Mouse (Mus musculus) lung, postnatal 36 days (tissue): ENCODE measurements around the gene Gm9944.

Experiments
- DNase-seq: peaks from one replicate; pipeline ENCODE4 v3.0.0; 2022; ENCODE audit warnings: mixed read lengths

Gm9944 gene

GRCm38 (mm10) chr4:144453217-144453616 lies at the start of gene Gm9944:
Gm9944 (minus strand) TSS chr4:144453317.
- no peak for DNase-seq

- no peak for DNase-seq
Observed at GRCm38 (mm10) chr4:144493331-144493730, 40.2 kb upstream of the Gm9944 start.

- DNase-seq = no peak
Observed at GRCm38 (mm10) chr4:144468091-144468490, 15.0 kb upstream of the Gm9944 start.

- no peak for DNase-seq
Observed at GRCm38 (mm10) chr4:144465206-144465605, 12.1 kb upstream of the Gm9944 start.

GRCm38 (mm10) chr4:144463656-144464055 lies 10.5 kb upstream of the Gm9944 start, which contains the start of gene Aadacl3:
Aadacl3 (minus strand) TSS chr4:144463756.
- no peak for DNase-seq

- no peak for DNase-seq
Observed at GRCm38 (mm10) chr4:144448546-144448945, 4.6 kb downstream of the Gm9944 start.

- no peak for DNase-seq
Observed at GRCm38 (mm10) chr4:144441582-144441981, 11.5 kb downstream of the Gm9944 start.

GRCm38 (mm10) chr4:144441095-144441494 lies 12.0 kb downstream of the Gm9944 start:
- DNase-seq = no peak

- no peak for DNase-seq
Observed at GRCm38 (mm10) chr4:144438672-144439071, 14.4 kb downstream of the Gm9944 start, which contains the start of gene 1700012P22Rik. 1700012P22Rik (minus strand) TSS chr4:144438772.

- no peak for DNase-seq
Observed at GRCm38 (mm10) chr4:144433216-144433615, 19.9 kb downstream of the Gm9944 start.

- no peak for DNase-seq
Observed at GRCm38 (mm10) chr4:144430723-144431122, 22.4 kb downstream of the Gm9944 start.

GRCm38 (mm10) chr4:144428868-144429267 lies 24.2 kb downstream of the Gm9944 start:
- DNase-seq = peak; percentile 47

- DNase-seq = no peak
Observed at GRCm38 (mm10) chr4:144424590-144424989, 28.5 kb downstream of the Gm9944 start.

- DNase-seq = no peak
Observed at GRCm38 (mm10) chr4:144420644-144421043, 32.5 kb downstream of the Gm9944 start.

GRCm38 (mm10) chr4:144408290-144408689 lies 44.8 kb downstream of the Gm9944 start, which contains the start of gene Pramef12:
Pramef12 (minus strand) TSS chr4:144408464.
- no peak for DNase-seq

GRCm38 (mm10) chr4:144406261-144406660 lies 46.9 kb downstream of the Gm9944 start:
- no peak for DNase-seq

- peak; percentile 51 for DNase-seq
Observed at GRCm38 (mm10) chr4:144404456-144405086, 48.5 kb downstream of the Gm9944 start.
